Mouse (Mus musculus): ENCODE data around the gene Nampt. TPM values are rescaled to one million over a fixed set of nuclear protein-coding genes. Genes with fewer than 3 reads are reported as not detected.
A peak's percentile ranks its signal among the peaks of the same experiment; 100 is the strongest.
"Not testable (repeated sequence)": the region's sequence is repeated elsewhere in the genome, so short reads cannot be mapped to it uniquely, and the experiment has no call there.

Gene Nampt
- polyA plus RNA-seq, 1 experiment from 2014 or later = 32.3 TPM

DNA sequence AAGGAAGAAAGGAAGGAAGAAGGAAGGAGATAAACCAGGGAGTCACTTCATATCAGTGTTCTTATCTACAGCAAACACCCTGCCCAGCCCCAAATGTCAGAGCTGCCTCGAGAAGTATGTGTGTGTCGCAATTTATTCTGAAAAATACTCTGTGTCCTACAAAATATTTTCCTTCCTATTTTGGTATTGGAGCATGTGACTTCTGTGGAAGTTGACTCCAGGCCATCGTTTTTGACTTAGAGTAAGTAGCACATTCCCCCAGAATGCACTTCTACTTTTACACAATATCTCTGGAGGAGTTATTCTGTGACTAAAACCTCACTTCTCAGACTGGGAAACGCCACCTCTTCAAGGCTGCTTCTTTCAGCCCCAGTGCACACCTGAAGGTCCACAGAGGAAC is 71.1 kb downstream of the Nampt start:
- Histone ChIP-seq H3K27me3 (ENCODE audit: low read depth, poor library complexity, severe bottlenecking) (no peaks in the 10 kb centered on the region), H3K4me3 (no peak overlapping the region), H3K9me3 (replicated peaks) (no peaks in the 10 kb centered on the region), H3K27ac (no peak overlapping the region), H3K4me1 (peaks cover 5% of the 10 kb centered on the region), H3K36me3 (no peaks in the 10 kb centered on the region)
- no peak for DNase-seq (ENCODE audit: low spot score)
- WGBS = 84% methylated on average over 4 of the region's 4 CpGs

DNA sequence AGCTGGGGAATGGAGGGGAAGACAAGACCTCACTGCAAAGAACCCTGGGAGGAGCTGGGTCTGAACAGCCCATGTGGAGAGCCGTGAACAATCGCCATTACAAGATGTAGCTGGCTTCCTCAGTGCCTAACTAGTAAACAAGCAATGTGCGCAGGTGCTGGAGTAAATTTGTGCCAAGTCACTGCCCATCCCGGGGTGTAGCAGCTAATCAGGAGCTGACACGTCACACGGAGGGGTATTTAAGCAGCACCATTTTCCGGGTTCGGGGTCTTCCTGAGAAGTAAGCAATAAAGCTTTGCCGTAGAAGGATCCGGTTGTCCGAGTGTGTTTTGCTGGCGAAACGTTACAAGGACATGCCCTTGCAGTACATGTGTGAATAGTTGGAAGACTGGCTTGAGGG is 71.9 kb downstream of the Nampt start:
- not testable (repeated sequence) for H3K9me3 ChIP-seq (replicated peaks); H3K27ac ChIP-seq; H3K4me3 ChIP-seq; H3K4me1 ChIP-seq; H3K36me3 ChIP-seq; DNase-seq (ENCODE audit: low spot score); H3K27me3 ChIP-seq (ENCODE audit: low read depth, poor library complexity, severe bottlenecking)
- 89% methylated on average over 13 of the region's 13 CpGs for WGBS

DNA sequence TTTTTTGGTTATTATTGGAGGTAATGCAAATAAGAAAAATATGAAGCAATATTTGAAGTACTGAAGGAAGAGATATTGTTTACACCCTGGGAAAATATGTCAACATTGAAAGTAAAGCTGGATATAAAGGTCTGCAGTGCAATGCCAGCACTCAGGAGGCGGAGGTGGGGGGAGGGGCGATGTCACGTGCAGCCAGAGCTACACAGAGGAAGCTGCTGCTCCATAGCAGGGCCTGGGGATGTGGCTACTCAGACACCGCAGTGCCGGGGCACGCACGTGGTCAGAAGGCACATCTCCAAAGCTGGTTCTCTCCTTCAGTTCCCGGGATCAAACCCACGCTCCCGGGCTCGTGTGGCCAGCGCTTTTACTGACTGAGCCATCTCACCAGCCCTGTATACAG is 73.9 kb downstream of the Nampt start:
- 54% methylated on average over 12 of the region's 12 CpGs for WGBS
- Histone ChIP-seq H3K9me3 (replicated peaks) (no peaks in the 10 kb centered on the region), H3K36me3 (no peaks in the 10 kb centered on the region), H3K4me3 (no peak overlapping the region), H3K27me3 (ENCODE audit: low read depth, poor library complexity, severe bottlenecking) (0 out of 2 replicates have a peak, but pooled peaks cover 4% of the 10 kb centered on the region), H3K4me1 (peaks cover 5% of the 10 kb centered on the region), H3K27ac (0 out of 2 replicates have a peak overlapping the region, but pooled peaks have one; percentile 50)
- peak; percentile 64 for DNase-seq (ENCODE audit: low spot score)

DNA sequence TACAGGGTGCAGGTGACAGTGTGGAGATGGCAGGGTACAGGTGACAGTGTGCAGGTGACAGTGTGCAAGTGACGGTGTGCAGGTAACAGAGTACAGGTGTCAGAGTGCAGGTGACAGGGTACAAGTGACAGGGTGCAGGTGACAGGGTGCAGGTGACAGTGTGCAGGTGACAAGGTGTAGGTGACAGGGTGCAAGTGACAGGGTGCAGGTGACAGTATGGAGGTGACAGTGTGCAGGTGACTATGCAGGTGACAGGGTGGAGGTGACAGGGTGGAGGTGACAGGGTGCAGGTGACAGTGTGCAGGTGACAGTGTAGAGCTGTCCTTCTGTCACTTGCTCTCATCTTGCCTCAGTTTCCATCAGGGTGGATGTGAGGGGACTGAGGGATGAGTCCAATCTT is 76.5 kb downstream of the Nampt start:
- H3K4me1 ChIP-seq = peaks cover 5% of the 10 kb centered on the region
- H3K27me3 ChIP-seq (ENCODE audit: low read depth, poor library complexity, severe bottlenecking) = 0 out of 2 replicates have a peak, but pooled peaks cover 4% of the 10 kb centered on the region
- H3K27ac ChIP-seq = no peak overlapping the region
- H3K4me3 ChIP-seq = no peak overlapping the region
- DNase-seq (ENCODE audit: low spot score) = no peak
- H3K36me3 ChIP-seq = no peaks in the 10 kb centered on the region
- H3K9me3 ChIP-seq (replicated peaks) = no peaks in the 10 kb centered on the region
- 73% methylated on average over 1 of the region's 1 CpGs for WGBS

DNA sequence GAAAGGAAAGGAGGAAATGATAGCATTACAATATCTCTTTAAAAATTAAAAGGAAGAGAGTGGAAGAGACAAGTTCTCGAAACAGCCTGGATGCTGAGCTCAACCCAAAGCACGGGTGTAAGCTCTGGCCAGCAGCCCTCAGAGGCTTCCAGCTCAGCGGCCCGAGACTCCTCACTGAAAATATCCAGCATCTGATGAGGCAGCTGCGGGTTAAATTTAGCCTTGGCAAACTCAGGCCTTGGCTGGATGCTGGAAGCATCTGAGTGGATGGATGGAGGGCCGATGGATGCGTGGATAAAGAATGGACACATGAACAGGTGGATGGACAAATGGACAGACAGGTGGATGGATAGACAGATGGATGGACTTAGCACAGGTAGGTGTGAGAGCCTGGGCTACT is 77.2 kb downstream of the Nampt start:
- DNase-seq (ENCODE audit: low spot score) = no peak
- Histone ChIP-seq H3K27me3 (ENCODE audit: low read depth, poor library complexity, severe bottlenecking) (0 out of 2 replicates have a peak, but pooled peaks cover 4% of the 10 kb centered on the region), H3K4me1 (peaks cover 5% of the 10 kb centered on the region), H3K36me3 (no peaks in the 10 kb centered on the region), H3K27ac (no peak overlapping the region), H3K4me3 (no peak overlapping the region), H3K9me3 (replicated peaks) (no peaks in the 10 kb centered on the region)
- WGBS = 90% methylated on average over 7 of the region's 7 CpGs

DNA sequence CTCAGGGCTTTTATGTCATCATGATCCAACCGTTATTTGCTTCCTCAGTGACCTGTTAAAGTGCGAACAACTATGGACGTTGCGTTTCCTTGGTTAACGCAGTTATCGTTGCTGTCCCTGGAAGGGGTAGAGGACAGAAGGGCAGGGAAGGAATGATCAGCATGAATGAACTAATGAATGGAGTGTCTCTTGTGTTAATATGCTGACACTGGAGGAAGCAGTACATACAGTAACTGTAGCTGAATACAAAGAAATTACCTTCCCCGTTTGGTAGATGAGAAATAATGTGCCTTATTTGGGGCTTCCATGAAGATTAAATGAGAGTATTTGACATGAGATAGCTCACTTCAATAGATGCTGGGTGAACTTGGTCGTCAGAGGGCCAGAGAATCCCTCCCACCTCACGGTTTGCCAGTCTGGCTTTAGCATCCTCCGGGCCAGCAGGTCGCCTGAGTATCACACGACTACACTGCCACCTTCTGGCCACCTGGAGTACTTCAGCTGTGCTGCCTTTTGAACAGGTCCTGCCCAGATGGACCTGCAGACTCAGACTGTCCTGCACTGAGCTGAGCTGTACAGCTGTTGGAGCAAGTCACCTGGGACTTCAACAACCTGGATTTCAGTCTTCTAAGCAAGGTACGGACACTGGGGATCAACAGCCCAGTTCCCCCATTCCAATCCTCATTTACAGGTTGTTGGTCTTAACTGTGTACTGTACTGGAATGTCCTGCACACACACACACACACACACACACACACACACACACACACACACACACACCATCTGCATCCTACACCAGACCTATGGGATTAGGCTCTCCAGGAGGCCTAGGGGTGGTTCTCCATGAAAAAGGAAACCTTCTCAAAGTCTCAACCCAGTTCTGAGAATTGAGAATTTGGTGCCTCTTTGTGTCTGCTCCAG is 78.1 kb downstream of the Nampt start:
- H3K27ac ChIP-seq = no peak overlapping the region
- no peak overlapping the region for H3K4me3 ChIP-seq
- peaks cover 5% of the 10 kb centered on the region for H3K4me1 ChIP-seq
- H3K27me3 ChIP-seq (ENCODE audit: low read depth, poor library complexity, severe bottlenecking) = 0 out of 2 replicates have a peak, but pooled peaks cover 4% of the 10 kb centered on the region
- peak; percentile 92 for DNase-seq (ENCODE audit: low spot score)
- no peaks in the 10 kb centered on the region for H3K9me3 ChIP-seq (replicated peaks)
- WGBS = 52% methylated on average over 13 of the region's 13 CpGs
- H3K36me3 ChIP-seq = no peaks in the 10 kb centered on the region

DNA sequence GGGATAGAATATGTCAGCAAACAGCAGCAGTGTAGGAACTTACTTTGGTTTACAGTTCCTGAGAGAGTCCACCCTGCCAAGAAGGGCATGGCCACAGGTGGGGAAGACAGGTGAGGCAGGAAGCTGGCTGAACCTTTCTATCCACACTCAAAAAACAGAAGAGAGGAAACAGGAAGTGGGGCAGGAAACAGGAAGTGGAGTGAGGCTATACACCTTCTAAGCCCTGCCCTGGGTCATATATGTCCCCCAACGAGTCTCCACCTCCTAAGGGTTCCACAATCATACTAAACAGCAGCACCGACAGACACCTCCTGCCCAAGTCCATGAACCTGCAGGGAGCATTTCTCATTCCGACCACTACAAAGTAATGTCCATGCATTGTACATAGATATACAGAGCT is 81.7 kb downstream of the Nampt start:
- Histone ChIP-seq H3K27me3 (ENCODE audit: low read depth, poor library complexity, severe bottlenecking) (0 out of 2 replicates have a peak, but pooled peaks cover 4% of the 10 kb centered on the region), H3K4me1 (no peaks in the 10 kb centered on the region), H3K27ac (no peak overlapping the region), H3K4me3 (no peak overlapping the region), H3K9me3 (replicated peaks) (no peaks in the 10 kb centered on the region), H3K36me3 (no peaks in the 10 kb centered on the region)
- no peak for DNase-seq (ENCODE audit: low spot score)
- WGBS = 82% methylated on average over 3 of the region's 3 CpGs

Other genes with a start within 250 kb of the Nampt start
- gene Sypl, start 134.3 kb downstream of the Nampt start, polyA plus RNA-seq (2016; fragmentation: Nextera tagmentation; extraction: Ambion mirVana) = 55.7 and 58.7 TPM in 2 replicates

Data from limb, embryonic 10.5 days (tissue).